Mouse (Mus musculus) testis, postnatal 10 days (tissue): ENCODE measurements at regions not wholly inside any gene's neighbourhood (a gene's known extent, or its start where the extent isn't known, plus 50 kb on each side); places are given as distances from the start of the nearest gene placed in this dataset.

Experiments used
- DNase-seq: peaks from one replicate; pipeline ENCODE4 v3.0.0; 2021; ENCODE audit warnings: low spot score

- DNase-seq: no peak
Observed at GRCm38 (mm10) chr14:24769451-24769850, 282.5 kb downstream of the Rps24 start.

DNA sequence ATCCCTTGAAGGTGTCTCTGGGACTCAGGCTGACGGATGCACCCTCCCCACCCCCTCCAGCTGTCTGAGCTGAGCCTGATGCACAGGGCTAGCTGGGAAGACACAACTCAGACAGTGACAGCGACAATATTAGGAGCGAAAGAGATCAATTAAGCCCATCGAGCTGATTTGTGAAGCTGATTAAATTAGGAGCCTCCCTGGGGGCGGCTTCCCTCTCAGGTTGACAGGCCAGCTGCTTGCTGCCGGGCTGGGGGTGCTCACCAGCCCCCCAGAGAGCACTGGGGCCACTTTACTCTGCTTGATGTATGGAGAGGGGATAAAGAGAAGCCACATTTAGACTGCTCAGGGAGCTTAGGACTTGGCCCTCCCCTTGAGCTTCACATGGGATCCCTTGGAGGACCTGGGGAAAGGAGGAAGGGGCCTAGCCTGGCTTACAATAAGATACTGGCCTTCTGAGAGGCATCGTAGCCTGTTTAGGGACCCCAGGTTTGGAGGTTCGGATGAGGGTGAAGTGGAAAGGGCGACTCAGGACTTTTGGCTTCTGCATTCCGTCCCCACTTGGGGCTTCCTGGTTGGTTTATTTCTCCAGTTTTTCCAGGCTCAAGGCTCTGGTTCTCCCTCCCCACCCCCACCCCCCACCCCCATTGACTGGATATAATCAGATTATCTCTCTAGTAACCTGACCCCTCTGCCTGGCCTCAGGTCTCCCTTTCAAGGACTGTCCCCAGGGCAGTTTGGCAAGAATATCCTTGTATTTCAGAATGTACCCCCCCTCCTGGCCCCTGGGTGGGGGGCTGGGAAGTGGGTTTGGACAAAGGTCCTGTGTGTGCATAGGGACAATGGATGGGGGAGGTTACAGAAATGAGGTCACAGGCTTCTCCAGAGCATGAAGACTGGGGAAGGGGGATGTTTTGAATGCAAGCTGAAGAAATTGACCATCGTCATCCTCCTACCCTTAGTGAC is 283.4 kb downstream of the Rps24 start:
- DNase-seq: no peak

DNA sequence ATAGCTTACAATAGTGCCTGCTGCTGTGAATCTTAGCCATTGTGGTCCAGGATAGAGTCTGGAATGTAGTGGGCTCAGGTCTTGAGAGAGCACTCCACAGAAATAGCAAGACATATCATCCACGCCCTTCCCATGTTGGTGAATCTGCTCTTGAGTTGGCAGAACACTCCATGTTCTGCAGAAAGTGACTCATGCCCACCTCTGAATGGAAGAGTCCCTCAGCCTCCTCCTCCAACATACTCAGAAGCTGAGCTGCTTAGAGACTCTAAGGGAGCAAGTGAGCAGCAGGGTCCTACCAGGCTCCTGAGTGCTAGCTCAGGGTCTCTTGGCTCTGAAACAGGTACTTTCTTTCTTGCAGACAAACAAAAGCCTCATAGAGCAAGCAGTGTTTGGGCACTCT is 284.7 kb downstream of the Rps24 start:
- DNase-seq: no peak

DNA sequence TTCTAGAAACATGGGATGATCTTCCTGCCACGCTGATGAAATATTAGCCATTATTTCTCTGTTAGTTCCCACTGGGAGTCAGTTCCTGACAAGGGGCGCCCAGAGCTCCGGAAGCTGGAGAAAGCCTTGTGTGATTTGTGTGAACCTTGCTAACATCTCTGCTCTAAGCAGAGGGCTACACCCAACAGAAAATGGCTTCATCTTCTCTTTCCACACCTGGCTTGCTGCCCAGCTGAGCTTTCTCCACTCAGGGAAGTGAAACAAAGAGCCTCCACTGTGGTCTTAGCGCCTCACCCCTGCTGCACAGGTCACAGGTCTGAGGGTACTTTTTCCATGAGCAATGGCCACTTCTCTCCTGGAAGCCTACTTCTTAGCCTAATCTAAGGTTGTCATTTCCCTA is 285.2 kb downstream of the Rps24 start:
- DNase-seq: no peak

DNA sequence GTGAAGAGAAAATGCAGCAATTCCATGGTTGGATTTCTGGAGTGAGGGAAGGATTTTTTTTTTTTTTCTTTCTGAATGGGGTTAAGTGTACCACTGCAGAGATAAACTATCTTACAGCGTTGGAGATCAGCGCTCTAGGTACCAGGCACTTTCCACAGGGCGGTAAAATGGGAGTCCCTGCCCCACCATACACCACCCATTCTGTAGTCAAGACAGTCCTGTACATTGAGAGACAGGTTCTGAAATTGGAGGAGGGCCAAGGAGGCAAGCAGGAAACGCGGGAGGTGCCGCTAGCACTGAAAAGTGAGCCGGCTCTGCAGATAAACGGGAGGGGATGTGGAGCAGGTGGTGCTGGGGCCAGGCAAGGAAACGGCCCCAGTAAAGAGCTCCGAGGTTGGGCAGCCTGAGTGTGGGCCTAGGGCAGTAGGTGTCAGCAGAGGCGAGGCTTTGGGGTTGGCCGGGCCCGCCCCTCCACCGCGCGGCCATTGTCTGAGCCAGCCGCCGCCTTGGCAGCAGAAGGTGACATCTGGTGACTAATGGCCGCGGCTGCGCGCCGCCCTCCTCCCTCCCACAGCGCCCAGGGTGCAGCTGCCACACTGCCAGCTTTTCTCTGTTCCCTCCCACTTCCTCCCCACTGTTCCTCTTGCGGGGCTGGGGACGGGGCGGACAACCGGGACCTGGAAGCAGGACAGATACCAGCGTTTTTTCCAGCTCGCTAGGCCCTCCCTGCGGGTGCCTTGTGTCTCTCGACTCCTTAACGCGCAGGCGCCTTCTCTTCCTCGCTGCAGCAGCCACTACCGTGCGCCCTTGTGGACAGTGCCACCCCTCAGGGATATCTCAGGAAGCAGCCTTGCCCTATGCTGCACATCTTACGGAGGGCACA is 292.1 kb downstream of the Rps24 start:
- peak; percentile 84 for DNase-seq

DNA sequence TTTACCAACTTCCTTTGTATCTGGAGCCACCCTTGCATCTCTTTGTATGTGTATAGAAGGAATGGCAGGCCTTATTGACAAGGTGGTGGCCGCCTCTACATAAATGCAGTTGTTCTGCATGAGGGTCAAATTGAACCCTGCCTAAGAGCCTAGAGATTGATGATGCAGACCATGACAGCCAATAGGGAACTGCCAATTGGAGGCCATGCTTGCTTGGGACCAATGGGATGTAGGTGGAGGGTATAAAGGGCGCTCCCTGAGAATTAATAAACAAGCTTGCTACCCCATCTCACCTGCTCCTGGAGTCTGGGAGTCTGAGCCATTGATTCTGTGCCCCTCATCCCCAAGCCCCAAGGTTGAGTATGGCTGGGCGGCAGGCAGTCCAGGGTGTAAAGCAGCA is 294.7 kb downstream of the Rps24 start:
- DNase-seq: no peak

- DNase-seq: no peak
Observed at GRCm38 (mm10) chr14:24783889-24784288, 297.0 kb downstream of the Rps24 start.

DNA sequence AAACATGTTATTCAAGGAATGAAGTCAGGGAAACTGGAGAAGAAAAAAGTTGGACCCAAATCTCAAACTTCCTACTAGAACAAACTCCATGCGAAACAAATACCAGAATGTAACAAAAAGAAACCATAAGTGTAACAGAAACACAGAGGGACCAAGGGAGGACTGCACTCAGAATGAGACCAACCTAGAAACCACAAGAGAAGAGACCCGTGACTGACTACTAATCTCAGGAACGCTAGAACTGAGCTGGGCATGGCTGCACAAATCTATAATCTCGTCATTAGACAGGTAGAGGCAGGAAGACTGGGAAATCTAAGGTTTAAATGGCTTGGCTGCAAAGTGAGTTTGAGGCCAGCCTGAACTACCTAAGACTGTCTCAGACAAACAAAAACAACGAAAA is 298.5 kb downstream of the Rps24 start:
- DNase-seq: no peak

GRCm38 (mm10) chr14:24793375-24794285 is 306.7 kb downstream of the Rps24 start:
- peak; percentile 74 for DNase-seq

GRCm38 (mm10) chr14:24794359-24794845 is 307.5 kb downstream of the Rps24 start:
- DNase-seq: no peak

- DNase-seq: no peak
Observed at GRCm38 (mm10) chr14:24797494-24797893, 310.6 kb downstream of the Rps24 start.

GRCm38 (mm10) chr14:24798066-24798465 is 311.1 kb downstream of the Rps24 start:
- no peak for DNase-seq

GRCm38 (mm10) chr14:24803001-24803655 is 316.2 kb downstream of the Rps24 start:
- no peak for DNase-seq

GRCm38 (mm10) chr14:24807061-24807460 is 320.1 kb downstream of the Rps24 start:
- no peak for DNase-seq

DNA sequence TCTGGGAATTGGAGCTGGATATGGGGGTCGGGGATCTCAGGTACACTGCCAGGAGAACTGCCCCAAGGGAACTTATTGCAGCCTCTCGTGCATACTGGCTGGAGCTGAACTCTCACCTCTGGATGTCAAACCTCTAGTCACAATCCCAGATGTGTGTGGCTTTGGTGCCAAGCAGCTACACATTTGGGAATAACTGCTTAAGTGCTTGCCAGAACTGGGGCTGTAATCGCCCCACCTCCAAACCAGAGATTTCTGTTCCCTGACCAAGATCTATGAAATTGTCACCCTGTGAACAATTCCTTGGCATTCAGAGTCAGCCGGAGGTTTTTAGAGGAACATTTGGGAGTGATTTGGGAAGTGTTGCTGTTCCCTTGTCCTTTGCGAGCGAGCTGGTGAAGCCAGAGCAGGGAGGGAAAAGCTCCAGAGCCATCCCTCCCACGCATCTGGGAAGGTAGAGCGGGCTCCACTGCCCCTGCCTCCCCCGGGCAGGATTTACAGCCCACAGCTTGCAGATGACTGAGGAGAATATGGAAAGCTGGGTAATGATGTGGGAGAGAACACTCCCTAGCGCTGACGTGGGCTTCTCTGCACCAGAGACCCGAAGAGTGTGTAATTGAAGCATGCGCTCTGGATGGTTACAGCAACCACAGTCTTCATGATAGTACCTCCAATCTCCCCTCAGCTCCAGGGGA is 336.1 kb downstream of the Rps24 start:
- DNase-seq: peak; percentile 61

DNA sequence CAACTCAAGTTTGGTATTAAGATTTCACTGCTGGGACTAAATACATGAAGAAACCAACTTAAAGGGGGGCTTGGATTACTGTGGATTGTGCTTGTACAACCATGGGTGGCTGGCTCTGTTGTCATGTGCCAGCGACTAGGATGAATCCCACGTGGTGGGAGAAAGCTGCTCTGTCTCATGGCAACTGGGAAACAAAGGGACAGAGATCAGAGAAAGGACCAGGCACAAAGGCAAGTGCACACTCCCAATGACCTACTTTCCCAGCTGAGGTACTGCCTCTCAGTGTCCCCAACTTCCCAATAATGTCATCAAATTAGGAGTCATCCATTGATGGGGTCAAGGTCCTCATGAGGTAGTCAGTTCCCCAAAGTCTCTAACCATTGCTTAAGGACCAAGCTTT is 337.4 kb downstream of the Rps24 start:
- no peak for DNase-seq

DNA sequence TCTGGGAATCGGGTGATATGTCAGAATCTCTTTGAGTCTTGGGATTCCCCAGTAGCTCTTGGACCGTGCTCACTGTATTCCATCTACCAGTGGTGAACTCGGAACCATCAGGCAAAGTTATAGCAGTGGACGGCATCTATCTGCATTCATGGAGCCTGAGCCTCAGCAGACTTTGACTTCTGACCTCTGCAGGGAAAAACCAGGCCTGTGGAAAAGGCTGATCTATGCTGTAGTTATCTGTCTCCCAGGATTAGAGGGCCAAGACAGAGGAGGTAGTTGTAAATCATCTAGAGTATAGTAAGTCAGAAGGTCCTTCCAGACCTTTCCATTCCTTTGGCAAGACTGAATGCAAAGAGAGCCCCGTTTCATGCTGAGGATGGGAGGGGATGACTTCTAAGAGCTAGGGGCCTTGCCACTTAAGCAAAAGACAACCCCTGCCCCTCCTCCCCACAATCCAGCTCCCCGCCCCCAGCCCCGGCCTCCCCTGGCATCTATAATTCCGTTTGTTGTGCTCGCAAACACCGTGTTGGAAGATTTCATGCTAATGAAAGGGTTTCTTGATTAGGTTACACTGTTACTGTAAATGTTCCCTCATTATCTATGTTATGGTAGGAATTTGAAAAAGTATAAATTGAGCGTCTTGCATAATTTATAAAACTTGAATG is 338.9 kb downstream of the Rps24 start:
- no peak for DNase-seq

GRCm38 (mm10) chr14:24826471-24827337 is 339.8 kb downstream of the Rps24 start:
- peak; percentile 63 for DNase-seq
